Comparison of ENCODE assay signal across 16 mouse cellular contexts in the genomic region with DNA sequence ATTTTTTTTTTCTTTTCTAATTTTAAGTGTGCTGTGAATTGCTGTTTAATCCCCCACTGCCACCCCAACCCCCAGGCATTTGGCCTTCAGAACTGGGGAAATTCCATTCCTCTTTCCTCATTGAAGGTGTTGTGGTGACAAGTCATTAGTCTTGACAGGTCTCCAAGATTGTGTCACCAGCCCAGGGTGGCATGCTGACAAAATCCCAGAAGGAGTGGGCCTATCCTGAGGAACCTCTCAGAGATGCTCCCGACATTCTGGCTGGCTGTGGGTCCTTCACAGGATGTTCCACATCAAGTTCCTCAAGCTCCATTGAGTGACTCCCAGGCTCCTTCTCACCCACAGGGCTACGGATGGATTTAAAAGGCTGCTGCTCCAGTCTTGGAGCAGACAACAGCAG.
DNase-seq lines count a peak whose midpoint lies in the region; ATAC-seq lines count a peak whose summit lies in the region.
"Had no signal": no experiment of that assay in that cellular context is flagged by ENCODE, and none has a peak within 500 bp of the region (broad histone marks: within the 10 kb centered on the region; RNA-seq: fewer than 3 reads in every experiment).

No protein-coding gene starts in this region.

- 76% methylated on average over 2 of the region's 2 CpGs for WGBS in midbrain, embryonic 11.5 days
- 87% methylated on average over 2 of the region's 2 CpGs for WGBS in midbrain, embryonic 16.5 days

- no peaks in the 10 kb centered on the region for H3K27me3 ChIP-seq in midbrain, embryonic 11.5 days (ENCODE audit: control insufficient read depth, insufficient read depth, low read length)
- no peaks in the 10 kb centered on the region for H3K27me3 ChIP-seq in midbrain, embryonic 16.5 days (ENCODE audit: control insufficient read depth, insufficient read depth, low read depth, low read length)
- H3K27me3 ChIP-seq: limb, embryonic 15.5 days; lung, embryonic 15.5 days; midbrain, embryonic 12.5 days had no signal

- peak; percentile 40 for DNase-seq in adrenal gland, postnatal 14 days
- no peak for DNase-seq in adrenal gland, adult (ENCODE audit: inconsistent age in 2 of 2, low spot score in 1 of 2)
- DNase-seq in midbrain, embryonic 11.5 days (ENCODE audit: low spot score, missing footprints): peak; percentile 57
- DNase-seq in heart, postnatal 36 days: peak; percentile 39 to 40
- no peak for DNase-seq in thymus, postnatal 14 days
- DNase-seq in gastrocnemius, postnatal 25 days: no peak
- no peak for DNase-seq in layer of hippocampus, adult 8-10 months (ENCODE audit: low spot score in 2 of 2)
- DNase-seq: adrenal gland, postnatal 25 days; forebrain, postnatal 0 days; kidney, adult 9 months; right cerebral cortex, postnatal 25 days; thymus, adult 2 months had no signal

- no peaks in the 10 kb centered on the region for H3K36me3 ChIP-seq in midbrain, embryonic 11.5 days (ENCODE audit: control insufficient read depth, insufficient read depth, low read length)
- H3K36me3 ChIP-seq in midbrain, embryonic 16.5 days (ENCODE audit: control insufficient read depth, insufficient read depth, low read length): no peaks in the 10 kb centered on the region
- H3K36me3 ChIP-seq: limb, embryonic 15.5 days; lung, embryonic 15.5 days; midbrain, embryonic 12.5 days had no signal

- H3K9ac ChIP-seq in midbrain, embryonic 11.5 days (ENCODE audit: low read length): no peak overlapping the region
- no peak overlapping the region for H3K9ac ChIP-seq in midbrain, embryonic 16.5 days (ENCODE audit: low read depth, low read length)
- H3K9ac ChIP-seq: forebrain, postnatal 0 days; limb, embryonic 15.5 days; lung, embryonic 15.5 days; midbrain, embryonic 12.5 days had no signal

- H3K4me2 ChIP-seq in midbrain, embryonic 11.5 days: no peak overlapping the region
- no peak overlapping the region for H3K4me2 ChIP-seq in midbrain, embryonic 16.5 days (ENCODE audit: low read length)
- H3K4me2 ChIP-seq: limb, embryonic 15.5 days; lung, embryonic 15.5 days; midbrain, embryonic 12.5 days had no signal

- H3K4me1 ChIP-seq in midbrain, embryonic 11.5 days (ENCODE audit: control insufficient read depth, insufficient read depth, low read length): no peaks in the 10 kb centered on the region
- no peaks in the 10 kb centered on the region for H3K4me1 ChIP-seq in midbrain, embryonic 16.5 days (ENCODE audit: control insufficient read depth, insufficient read depth, low read length)
- H3K4me1 ChIP-seq: limb, embryonic 15.5 days; midbrain, embryonic 12.5 days had no signal

- no peaks in the 10 kb centered on the region for H3K9me3 ChIP-seq in midbrain, embryonic 11.5 days (ENCODE audit: control insufficient read depth, low read length)
- H3K9me3 ChIP-seq in midbrain, embryonic 16.5 days (replicated peaks; ENCODE audit: control insufficient read depth, low read length, poor library complexity, severe bottlenecking): no peaks in the 10 kb centered on the region
- H3K9me3 ChIP-seq: limb, embryonic 15.5 days; lung, embryonic 15.5 days; midbrain, embryonic 12.5 days had no signal

- no peak overlapping the region for H3K27ac ChIP-seq in midbrain, embryonic 11.5 days (ENCODE audit: low read depth, low read length)
- H3K27ac ChIP-seq in midbrain, embryonic 16.5 days (ENCODE audit: low read length): no peak overlapping the region
- H3K27ac ChIP-seq: limb, embryonic 15.5 days; midbrain, embryonic 12.5 days had no signal

- H3K4me3 ChIP-seq in midbrain, embryonic 11.5 days (ENCODE audit: low read depth, low read length): no peak overlapping the region
- H3K4me3 ChIP-seq in midbrain, embryonic 16.5 days (ENCODE audit: low read depth, low read length): no peak overlapping the region
- H3K4me3 ChIP-seq: limb, embryonic 15.5 days; lung, embryonic 15.5 days; midbrain, embryonic 12.5 days had no signal

- ATAC-seq in midbrain, embryonic 11.5 days (ENCODE audit: low FRiP score): no peak
- no peak for ATAC-seq in midbrain, embryonic 16.5 days
- ATAC-seq: forebrain, postnatal 0 days had no signal

- intact Hi-C loops in heart, postnatal 36 days (cut with DNase I): no loop called here

Comparison
In these comparisons a context has a peak if more than half of its experiments do, and no peak if none do; other contexts are left out.
1. DNase-seq: peak in adrenal gland, postnatal 14 days (single experiment), midbrain, embryonic 11.5 days (single experiment) and heart, postnatal 36 days (2 of 2); none in adrenal gland, adult (0 of 2), thymus, postnatal 14 days (single experiment), gastrocnemius, postnatal 25 days (single experiment) and layer of hippocampus, adult 8-10 months (0 of 2).